Mouse (Mus musculus): ENCODE measurements around the gene Kmt2d.
"Not testable (repeated sequence)": the region's sequence is repeated elsewhere in the genome, so short reads cannot be mapped to it uniquely, and the experiment has no call there.

The Kmt2d gene

GRCm38 (mm10) chr15:98871070-98871915 is at the start of gene Kmt2d:
Gene Kmt2d, minus strand, starts transcription at chr15:98871204.
- DNase-seq: no peak

- not testable (repeated sequence) for DNase-seq
These were observed 47.5 kb upstream of the Kmt2d start for GRCm38 (mm10) chr15:98918499-98918895.

GRCm38 (mm10) chr15:98917538-98918498 is 46.8 kb upstream of the Kmt2d start, which contains the start of gene Lmbr1l:
Gene Lmbr1l, minus strand, starts transcription at chr15:98918231.
- DNase-seq: peak; percentile 99

GRCm38 (mm10) chr15:98917091-98917490 is 46.1 kb upstream of the Kmt2d start:
- no peak for DNase-seq

GRCm38 (mm10) chr15:98916016-98916415 is 45.0 kb upstream of the Kmt2d start:
- no peak for DNase-seq

GRCm38 (mm10) chr15:98914903-98915302 is 43.9 kb upstream of the Kmt2d start:
- DNase-seq: no peak

GRCm38 (mm10) chr15:98904692-98905091 is 33.7 kb upstream of the Kmt2d start:
- no peak for DNase-seq

GRCm38 (mm10) chr15:98902600-98902999 is 31.6 kb upstream of the Kmt2d start:
- no peak for DNase-seq

GRCm38 (mm10) chr15:98901530-98901929 is 30.5 kb upstream of the Kmt2d start:
- DNase-seq: no peak

GRCm38 (mm10) chr15:98897928-98898800 is 27.2 kb upstream of the Kmt2d start, which contains the start of gene Dhh:
Gene Dhh, minus strand, starts transcription at chr15:98898540.
- DNase-seq: no peak

- DNase-seq: no peak
These were observed 26.5 kb upstream of the Kmt2d start for GRCm38 (mm10) chr15:98897495-98897894.

- DNase-seq: no peak
These were observed 24.9 kb upstream of the Kmt2d start for GRCm38 (mm10) chr15:98895635-98896589.

- DNase-seq: no peak
These were observed 24.0 kb upstream of the Kmt2d start for GRCm38 (mm10) chr15:98894746-98895634.

GRCm38 (mm10) chr15:98893940-98894745 is 23.1 kb upstream of the Kmt2d start, which contains the start of gene Rhebl1:
Gene Rhebl1, minus strand, starts transcription at chr15:98894540.
- peak; percentile 44 for DNase-seq

- no peak for DNase-seq
These were observed 22.0 kb upstream of the Kmt2d start for GRCm38 (mm10) chr15:98893036-98893435.

GRCm38 (mm10) chr15:98891907-98892606 is 21.1 kb upstream of the Kmt2d start:
- peak; percentile 77 for DNase-seq

GRCm38 (mm10) chr15:98891198-98891742 is 20.3 kb upstream of the Kmt2d start:
- no peak for DNase-seq

- DNase-seq: no peak
These were observed 16.5 kb upstream of the Kmt2d start for GRCm38 (mm10) chr15:98887526-98887925.
